Mouse (Mus musculus) frontal cortex, adult (tissue): Measurements from ENCODE around the gene Cd5.
A peak's percentile ranks its signal among the peaks of the same experiment; 100 is the strongest.

ENCODE experiments used
- ATAC-seq: cut with Nextera tagmentation; 2 replicates; pipeline ENCODE4 v1.9.2; 2017; ENCODE audit warnings: mild to moderate bottlenecking, moderate library complexity, mixed read lengths; ENCODE audit not compliant: low TSS enrichment

The Cd5 gene

DNA sequence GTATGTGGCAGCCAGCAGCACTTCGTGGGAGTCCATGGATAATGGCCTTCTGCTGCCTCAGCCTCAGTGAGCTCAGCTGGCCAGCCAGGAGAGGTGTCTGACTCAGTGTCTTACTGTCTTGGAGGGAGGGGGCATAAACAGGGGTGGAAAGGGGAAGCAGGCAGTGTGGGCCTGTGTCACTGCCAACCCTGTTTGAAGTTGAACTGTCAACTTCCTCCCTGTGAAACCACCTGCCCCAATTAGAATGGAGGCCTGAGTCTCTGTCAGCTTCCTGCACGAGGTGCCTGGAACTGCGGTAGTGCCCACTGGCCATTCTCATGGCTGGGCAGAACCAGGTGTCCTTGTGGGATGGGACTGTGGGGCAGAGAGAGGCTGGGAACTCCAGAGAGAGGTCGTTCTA is at the start of gene Cd5:
Gene Cd5, minus strand, starts transcription at position 192 of the 400 bp plus-strand sequence.
- ATAC-seq = no peak

DNA sequence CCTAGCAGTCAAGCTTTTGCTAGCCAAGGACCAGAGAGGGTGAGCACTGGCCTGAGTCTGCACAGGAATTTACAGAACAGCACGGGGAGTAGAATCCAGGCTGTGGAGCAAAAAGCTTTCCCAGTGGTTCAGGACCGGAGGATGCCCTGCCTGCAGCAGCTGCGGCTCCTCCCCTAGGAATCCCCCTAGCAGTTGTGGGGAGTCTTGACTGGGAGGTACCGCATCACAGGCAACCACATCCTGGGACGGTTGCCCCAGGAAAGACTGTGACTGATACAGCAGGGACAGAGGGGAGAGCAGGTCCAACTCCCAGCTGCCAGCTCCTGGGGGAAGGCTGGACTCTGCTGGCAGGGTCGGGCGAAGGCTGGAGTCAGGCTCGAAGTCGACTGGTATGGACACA is 49.4 kb upstream of the Cd5 start:
- no peak for ATAC-seq

DNA sequence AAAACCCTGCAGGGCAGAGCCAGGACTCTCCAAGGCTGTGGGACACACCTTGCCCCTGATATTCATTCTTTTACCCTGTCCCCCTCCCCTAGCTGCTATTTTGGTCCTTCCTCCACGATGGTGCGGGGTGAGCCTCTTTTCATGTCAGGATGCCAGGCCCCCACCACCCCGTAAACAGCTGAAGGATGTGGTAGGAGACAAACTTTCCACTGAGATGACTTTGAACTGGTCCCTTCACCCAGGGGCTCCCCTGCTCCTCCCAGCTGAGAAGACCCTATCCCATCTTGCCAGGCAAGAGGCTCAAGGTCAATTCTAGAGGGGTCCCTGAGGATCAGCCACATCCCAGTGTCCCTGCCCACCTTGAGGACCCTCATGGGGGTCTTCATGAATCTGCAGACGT is 48.6 kb upstream of the Cd5 start:
- no peak for ATAC-seq

DNA sequence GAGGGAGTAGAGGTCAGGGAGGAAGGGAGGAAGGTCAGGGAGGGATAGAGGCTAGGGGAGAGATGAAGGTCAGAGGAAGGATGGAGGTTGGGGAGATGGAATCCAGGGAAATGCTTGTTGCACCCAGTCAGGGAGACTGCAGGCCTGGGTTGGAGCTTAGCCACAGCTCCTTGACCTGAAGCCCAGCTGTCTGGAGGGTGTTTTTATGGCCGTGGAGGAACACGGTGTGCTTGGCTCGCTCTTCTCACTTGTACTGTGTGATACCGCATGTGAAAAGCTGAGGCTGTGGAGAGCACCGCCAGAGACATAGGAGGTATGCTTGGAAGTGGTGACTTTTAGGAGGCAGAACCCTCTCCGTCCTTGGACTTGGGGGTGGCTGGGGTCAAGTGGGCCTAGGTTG is 48.0 kb upstream of the Cd5 start:
- ATAC-seq = no peak

DNA sequence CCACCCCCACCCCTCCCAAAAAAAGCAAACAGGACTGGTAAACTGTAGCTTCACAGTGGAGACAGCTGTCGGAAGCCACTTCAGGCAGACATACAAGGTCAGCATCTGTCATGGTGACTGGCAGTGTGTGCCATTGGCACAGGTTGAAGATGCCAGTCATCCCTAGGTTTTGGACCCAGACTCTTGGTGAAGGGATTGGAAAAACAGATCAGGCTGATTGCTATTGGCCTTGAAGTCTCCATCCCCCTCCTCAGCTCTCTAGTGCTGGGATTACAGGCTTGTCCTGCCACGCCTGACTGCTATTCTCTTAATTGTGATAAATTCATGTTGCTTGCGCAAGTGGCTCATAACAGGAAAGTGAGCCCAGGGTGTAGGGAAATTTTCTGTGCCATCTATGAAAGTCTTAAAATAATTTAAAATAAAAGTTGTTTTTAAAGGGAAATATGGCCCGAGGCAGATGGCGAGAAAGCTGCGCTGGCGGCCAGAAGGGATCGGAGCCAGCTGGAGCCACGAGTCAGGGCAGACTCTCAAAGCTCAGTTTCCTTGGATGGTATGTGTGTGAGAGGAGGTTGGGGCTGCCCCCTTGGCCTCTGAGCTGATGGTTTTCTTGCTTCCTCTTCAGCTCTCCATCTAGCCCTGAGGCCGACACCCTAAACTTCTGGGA is 46.1 kb upstream of the Cd5 start:
- no peak for ATAC-seq

DNA sequence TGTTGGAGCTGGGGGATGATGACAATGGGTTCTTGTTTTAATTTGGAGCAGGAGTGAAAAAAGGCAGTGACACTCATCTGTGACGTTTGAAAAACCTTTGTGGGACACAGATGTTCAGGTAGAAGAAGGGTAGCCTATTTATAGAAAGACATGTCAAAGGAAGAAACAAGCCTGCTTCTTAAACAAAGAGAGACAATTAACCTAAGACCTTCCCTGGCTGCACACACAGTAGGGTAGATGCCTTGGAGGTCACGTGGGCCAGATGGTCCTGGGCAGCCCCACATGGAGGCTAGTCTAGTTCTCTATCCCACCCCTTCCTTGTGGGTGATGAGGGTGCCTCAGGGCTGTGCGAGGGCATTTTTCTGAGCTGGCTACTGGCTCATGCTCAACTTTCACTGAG is 45.3 kb upstream of the Cd5 start:
- no peak for ATAC-seq

DNA sequence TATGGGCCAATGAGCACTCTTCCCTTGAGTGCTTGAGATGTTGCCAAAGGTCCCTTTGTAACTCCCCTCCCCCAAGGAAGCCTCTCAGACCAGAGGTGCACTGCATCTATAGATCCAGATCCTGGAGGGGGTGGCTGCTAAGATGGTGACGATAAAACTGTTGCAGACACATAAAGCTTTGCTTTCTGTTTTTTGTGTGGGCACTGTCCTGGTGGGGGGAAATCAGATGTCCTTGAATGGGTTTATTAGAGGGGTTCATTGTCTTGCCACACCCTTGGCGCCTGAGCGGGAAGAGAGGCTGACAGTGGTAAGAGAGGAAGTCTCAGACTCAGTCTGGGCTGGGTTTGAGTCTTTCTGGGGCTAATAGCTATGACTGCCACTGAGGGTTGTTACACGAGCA is 44.4 kb upstream of the Cd5 start:
- ATAC-seq = no peak

DNA sequence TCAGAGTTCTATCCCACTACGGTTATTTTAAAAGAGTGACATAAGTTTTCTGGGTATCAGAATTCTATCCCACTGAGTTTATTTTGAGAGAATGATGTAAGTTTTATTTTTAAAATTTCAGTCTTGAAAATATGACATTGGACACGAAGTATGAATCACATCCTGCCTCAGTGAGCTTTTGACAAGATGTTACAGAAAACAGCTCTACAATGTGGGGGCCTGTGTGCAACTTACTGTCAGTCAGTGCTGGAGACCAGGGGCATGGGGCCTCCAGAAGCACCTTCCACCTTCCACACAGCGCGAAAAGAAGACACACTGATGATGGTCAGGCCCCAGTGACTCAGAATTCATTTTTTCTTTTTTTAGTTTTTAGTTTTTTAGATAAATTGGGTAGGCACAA is 42.8 kb upstream of the Cd5 start:
- peak; percentile 85 for ATAC-seq

DNA sequence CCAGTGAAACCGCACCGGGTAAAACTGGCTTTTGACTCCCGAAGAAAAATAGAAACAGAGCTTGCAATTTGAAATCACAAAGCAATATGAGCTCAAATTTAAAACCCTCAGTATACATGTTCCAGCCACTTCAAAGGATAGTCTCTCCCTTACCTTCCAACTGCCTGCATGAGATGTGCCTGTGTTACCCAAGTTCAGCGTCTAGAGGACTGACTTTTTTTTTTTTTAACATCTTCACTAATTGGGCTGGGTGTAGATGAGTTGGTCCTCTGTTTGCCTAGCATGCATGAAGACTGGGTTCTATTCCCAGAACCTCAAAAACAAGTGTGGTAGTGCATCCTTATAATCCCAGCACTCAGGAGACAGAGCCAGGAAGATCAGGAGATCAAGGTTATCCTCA is 38.1 kb upstream of the Cd5 start:
- ATAC-seq = no peak

DNA sequence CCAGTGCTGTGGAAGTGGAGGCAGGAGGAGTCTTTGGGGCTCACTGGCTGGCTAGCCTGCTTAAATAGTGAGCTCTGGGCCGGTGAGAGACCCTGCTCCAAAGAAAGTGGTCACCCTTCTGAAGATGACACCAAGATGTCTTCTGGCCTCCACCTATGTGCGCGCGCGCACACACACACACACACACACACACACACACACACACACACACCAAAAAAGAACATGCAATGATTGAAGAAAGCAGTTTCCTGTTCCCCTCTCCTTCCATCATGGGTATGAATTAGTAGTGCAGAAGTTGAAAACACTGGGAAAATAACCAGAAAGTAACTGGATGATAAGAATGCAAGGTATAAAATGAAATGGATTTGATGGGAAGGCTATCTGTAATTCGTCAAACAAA is 35.3 kb upstream of the Cd5 start:
- no peak for ATAC-seq

DNA sequence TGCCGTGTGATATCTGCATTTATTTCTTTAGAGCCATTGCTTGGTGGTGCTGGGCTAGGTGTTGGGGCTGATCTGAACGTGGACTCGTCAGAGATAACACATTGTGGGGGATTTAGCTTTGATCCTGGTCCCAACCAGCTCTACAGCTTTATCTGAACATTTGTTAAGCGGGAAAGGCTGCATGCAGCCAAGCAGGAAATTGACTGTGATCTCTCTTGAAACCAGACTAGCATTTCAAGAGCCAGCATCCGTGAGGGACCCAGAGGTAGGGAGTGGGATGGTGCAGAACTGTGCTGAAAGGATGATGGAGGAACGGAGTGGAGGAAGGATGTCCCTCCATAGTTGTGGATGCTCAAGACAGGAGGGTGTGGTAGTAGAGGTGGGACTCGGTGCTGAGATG is 34.6 kb upstream of the Cd5 start:
- ATAC-seq = peak; percentile 44

DNA sequence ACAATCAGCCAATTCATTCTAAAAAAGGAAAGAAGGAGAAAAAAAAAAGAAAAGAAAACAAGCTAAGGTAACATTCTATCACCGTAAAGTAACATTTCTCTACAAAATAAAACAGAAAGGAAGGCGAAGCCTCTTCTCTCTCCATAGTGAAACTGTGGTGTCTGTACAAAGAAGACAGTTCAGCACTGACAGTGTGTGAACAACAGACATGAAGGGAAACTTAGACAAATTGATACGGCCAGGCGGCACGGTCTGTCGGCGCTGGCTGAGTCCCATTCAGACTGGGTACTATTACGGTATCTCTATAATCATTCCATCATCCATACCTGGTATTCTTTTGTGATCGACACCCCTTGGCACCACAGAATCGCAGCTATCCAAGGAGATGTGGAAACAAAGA is 34.1 kb upstream of the Cd5 start:
- ATAC-seq = no peak

DNA sequence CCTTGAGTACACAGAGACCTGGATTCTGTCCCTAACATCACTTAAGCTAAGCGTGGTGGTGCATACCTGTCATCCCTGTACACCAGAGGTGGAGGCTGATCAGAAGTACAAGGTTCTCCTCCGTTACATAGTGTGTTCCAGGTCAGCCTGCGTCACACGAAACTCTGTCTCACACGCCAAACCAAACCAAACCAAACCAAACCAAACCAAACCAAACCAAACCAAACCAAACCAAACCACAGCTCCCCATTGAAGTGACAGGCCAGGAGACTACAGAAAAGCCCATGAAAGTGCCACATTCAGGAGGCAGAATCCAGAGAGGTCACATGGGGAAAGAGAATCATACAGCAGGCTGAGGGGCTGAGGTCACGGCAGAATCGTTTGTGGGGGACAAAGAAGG is 33.2 kb upstream of the Cd5 start:
- no peak for ATAC-seq

DNA sequence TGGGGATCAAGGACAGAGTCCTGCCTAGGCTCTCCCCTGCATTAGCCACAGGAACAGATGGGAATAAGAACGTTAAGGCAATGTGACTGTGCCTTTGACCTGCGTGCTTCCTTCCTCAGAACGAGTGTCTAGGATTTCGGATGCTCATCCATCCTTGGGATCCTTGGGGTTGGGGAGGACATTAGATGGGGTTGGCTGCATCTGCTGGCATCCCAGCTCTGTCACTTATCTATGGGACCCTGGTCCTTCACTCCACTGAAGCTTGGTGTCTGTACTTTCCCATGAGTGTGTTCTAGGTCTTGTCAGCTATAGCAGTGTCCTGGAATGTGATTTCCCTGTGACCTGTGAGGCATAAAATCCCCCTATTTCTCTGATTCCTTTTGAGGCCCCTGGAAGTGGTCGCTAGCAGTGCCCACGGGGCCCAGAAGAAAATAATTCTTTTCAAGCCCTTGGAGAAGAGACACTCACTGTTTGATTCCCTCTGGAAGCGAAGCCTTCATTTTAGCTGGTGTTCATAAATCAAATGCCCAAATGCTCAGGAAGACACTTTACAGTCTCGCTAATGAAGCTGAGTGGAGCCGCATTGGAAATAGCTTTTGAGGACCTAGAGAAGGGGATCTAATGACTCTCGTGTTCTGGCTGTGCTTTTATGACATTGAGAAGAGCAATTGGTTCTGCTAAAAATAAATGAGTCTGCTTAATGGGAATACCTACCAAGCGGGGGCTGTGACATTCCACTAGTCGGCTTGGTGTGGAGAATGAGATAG is 30.8 kb upstream of the Cd5 start:
- no peak for ATAC-seq

DNA sequence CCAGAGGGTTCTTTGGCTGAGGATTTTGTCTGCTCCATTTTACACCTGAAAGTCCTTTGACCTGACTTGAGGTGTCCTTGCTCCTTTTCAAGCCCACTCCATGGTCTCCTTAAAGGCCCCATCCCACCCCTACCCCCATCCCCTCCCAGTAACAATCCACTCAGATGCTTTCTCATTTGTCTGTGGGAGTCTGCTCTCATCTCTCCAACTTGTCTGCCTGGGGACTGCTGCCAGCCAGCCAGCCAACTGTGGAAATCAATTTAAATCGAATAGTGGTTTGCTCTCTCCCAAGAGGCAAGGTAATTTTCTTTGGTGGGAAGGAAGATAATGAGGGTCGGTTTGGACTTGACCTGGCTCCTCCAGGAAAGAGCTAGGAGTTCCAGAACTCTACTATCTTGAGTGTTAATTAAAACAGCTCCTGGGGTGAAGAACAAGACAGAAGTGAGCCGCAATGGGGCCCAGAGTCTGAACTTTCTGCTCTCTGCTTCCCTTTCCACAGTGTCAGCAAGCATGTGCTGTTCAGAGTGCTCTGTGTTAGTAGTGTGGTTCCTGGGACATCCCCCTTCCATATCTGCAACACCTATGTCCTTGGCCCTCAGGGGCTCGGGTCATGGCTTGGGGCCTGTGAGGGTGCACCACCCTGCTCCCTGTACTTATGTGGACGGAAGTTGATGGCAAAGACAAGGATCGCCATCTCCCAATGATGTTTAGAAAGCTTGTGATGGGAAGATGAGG is 30.1 kb upstream of the Cd5 start:
- ATAC-seq = 0 out of 2 replicates have a peak, but pooled peaks have one; percentile 35

DNA sequence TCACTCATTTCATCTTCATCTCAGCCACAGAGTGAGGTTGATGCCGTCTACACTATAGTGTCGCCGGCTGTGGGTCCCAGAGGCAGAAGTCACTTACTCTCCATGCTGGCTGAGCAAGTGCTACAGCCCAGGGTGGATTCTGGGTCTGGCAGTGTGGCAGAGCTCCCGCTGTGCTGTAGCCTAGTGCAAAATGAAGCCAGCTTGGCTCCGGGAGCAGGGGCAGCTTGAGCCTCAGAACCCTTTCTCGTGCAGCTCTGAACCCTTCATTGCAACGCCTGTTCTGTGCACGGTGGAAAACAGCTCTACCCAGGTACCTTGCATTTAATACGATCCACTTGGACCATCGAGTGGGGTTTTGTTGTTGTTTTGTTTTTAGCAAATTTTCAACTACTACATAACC is 28.8 kb upstream of the Cd5 start:
- ATAC-seq = no peak

DNA sequence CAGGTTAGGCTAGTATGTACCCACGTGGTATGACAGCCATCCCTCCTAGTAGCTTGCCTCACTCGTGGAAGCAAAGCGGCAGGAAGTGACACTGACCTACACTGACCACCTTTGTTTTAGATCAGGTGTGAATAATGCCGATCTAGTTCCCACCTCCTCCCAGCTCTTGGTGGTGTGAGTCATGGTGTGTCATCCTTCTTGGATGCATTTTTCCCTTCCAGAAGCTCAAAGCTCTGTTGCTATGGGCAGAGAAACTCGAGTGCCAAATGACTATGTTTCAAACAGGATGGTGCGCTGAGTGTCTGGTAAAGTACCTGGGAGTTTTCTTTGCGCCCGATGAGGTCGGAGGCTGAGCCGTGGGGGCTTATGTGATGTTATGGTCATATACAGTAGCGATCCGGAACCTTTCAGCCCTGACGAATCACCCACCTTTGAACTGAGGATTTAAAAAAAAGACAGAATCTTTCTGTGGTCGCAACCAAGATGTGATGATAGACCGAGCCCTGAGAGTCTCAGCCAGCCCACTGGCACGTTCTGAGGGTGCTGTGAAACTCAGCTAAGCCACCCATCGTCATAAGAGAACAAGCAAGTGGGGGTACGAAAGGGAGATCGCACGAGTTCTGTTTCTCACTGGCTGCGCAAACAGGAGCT is 24.7 kb upstream of the Cd5 start:
- ATAC-seq = peak; percentile 74

DNA sequence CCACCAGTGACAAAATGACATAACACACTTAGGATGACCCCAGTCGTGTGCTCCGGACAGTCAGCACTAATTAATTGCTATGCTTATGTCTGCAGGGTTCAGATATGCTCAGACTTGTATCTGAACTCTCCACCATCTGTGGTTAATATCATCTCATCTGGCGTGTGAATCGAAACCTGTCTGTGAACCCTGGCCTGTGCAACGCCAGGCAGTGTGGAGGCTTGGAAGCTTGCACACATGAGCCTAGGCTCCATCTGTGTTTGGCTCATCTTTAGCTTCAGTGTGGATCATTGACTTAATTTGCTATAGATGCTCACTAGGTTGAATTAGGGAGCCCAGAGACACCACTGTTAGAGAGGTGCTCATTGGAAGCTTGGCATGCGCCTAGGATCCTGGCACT is 23.7 kb upstream of the Cd5 start:
- no peak for ATAC-seq

DNA sequence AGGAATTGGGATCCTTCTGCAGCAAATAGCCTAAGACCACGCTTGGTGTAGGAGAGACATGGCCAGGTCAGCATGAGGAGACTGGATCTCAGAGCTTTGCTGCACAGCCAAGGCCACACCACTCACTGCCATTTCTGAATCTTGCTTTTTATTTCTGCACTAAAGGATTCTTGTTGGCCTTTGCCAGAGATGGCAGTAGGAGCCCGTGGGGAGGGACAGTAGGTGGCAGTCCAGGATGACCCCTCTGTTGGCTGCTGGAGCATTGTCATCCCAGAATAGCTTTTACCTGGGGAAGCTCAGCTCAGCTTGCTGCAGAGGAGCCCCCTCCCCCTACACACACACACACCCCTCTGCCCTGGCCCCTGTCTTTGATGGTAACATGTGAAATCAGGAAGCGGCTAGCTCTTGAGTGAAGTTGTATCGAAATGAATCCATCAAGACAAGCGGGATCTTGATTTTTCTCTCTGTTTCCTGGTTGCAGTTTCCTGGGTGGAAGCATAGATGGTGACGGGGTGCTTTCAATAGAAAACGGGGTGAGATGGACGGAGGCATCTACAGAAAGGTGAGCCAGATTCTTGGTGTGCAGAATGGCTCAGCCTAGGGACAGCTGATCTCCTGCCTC is 23.1 kb upstream of the Cd5 start:
- no peak for ATAC-seq

DNA sequence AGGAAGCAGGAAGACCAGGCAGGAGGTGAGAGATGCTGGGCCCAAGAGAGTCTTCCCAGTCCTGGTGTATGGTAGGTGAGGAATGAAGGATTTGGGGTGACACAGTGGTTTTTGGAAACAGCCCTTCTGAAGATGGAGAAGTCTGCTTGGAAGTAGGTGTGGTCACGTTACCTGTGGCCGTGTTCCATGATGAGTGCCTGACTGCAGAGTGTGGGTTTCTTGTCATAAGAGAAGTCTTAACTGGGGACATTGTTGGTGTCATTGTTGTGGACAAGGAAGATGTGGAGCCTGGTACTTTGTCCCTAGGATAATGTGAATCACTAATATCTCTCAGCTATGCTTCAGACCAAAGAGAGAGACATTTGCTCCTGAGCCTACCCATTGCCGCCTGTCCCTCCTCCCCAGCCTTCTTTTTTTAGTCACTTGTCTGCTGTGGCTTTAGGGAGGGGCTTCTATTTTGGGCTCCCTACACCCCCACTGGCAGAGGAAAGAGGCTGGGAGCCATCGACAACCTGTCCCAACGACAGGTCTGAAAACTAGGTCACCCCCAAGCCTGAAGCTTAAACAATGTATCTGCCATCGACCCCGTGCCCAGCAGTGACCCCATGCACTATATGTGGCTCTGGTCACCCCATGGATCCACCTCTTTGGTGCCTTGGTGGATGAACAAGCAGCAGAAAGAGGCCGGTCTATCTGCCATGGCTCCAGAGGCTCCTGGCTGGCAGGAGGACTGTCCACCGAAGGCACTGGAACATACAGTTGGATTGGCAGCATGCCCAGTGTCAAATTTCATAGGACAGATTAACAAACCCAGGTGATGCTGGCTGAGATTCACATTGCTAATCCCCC is 21.4 kb upstream of the Cd5 start:
- ATAC-seq = peak; percentile 75

DNA sequence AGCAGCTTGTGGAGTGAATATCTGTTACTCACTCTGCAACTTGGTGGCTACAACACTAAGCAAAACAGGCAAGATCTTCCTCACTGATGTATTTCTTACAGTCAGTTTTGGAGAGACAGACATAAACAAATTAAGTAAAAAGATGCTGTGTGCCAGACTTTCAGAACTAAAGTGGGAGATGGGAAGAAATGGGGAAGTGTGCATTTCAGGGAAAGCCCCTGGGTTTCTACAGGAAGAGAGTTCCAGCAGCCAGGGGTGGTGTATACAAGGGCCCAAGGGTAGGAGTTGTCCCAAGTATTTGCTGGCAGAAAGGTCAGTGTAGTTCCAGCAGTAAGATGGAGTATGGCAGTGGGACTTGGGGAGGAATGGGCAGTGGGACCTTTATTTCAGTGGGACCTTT is 20.7 kb upstream of the Cd5 start:
- ATAC-seq = no peak
